Mouse (Mus musculus): ENCODE data around the gene Pilrb1.
"Not testable (repeated sequence)": the region's sequence is repeated elsewhere in the genome, so short reads cannot be mapped to it uniquely, and the experiment has no call there.

The Pilrb1 gene

GRCm38 (mm10) chr5:137857960-137858710 lies at the start of gene Pilrb1:
Pilrb1 (minus strand) TSS chr5:137858106.
- DNase-seq (ENCODE audit: low read depth, low spot score): not testable (repeated sequence)

- DNase-seq (ENCODE audit: low read depth, low spot score): no peak
Measured at GRCm38 (mm10) chr5:137897812-137898211, 39.9 kb upstream of the Pilrb1 start.

- DNase-seq (ENCODE audit: low read depth, low spot score): peak; percentile 67
Measured at GRCm38 (mm10) chr5:137892954-137893353, 35.0 kb upstream of the Pilrb1 start.

- DNase-seq (ENCODE audit: low read depth, low spot score): no peak
Measured at GRCm38 (mm10) chr5:137887666-137888065, 29.8 kb upstream of the Pilrb1 start.

GRCm38 (mm10) chr5:137885894-137886293 lies 28.0 kb upstream of the Pilrb1 start:
- DNase-seq (ENCODE audit: low read depth, low spot score): peak; percentile 78

- DNase-seq (ENCODE audit: low read depth, low spot score): no peak
Measured at GRCm38 (mm10) chr5:137883345-137883744, 25.4 kb upstream of the Pilrb1 start.

GRCm38 (mm10) chr5:137882922-137883321 lies 25.0 kb upstream of the Pilrb1 start:
- DNase-seq (ENCODE audit: low read depth, low spot score): no peak

GRCm38 (mm10) chr5:137877860-137878259 lies 20.0 kb upstream of the Pilrb1 start:
- peak; percentile 43 for DNase-seq (ENCODE audit: low read depth, low spot score)

- no peak for DNase-seq (ENCODE audit: low read depth, low spot score)
Measured at GRCm38 (mm10) chr5:137875054-137875453, 17.1 kb upstream of the Pilrb1 start.

- not testable (repeated sequence) for DNase-seq (ENCODE audit: low read depth, low spot score)
Measured at GRCm38 (mm10) chr5:137872381-137872702, 14.4 kb upstream of the Pilrb1 start.

GRCm38 (mm10) chr5:137871644-137872380 lies 13.9 kb upstream of the Pilrb1 start, which contains the start of gene Pilrb2:
Pilrb2 (minus strand) TSS chr5:137871815.
- DNase-seq (ENCODE audit: low read depth, low spot score): not testable (repeated sequence)

GRCm38 (mm10) chr5:137868600-137868999 lies 10.7 kb upstream of the Pilrb1 start:
- DNase-seq (ENCODE audit: low read depth, low spot score): not testable (repeated sequence)

GRCm38 (mm10) chr5:137864008-137864407 lies 6.1 kb upstream of the Pilrb1 start:
- DNase-seq (ENCODE audit: low read depth, low spot score): not testable (repeated sequence)

GRCm38 (mm10) chr5:137856870-137857269 lies 1.0 kb downstream of the Pilrb1 start:
- not testable (repeated sequence) for DNase-seq (ENCODE audit: low read depth, low spot score)

- not testable (repeated sequence) for DNase-seq (ENCODE audit: low read depth, low spot score)
Measured at GRCm38 (mm10) chr5:137854907-137855306, 3.0 kb downstream of the Pilrb1 start.

GRCm38 (mm10) chr5:137850313-137850712 lies 7.6 kb downstream of the Pilrb1 start:
- not testable (repeated sequence) for DNase-seq (ENCODE audit: low read depth, low spot score)

GRCm38 (mm10) chr5:137837110-137837509 lies 20.8 kb downstream of the Pilrb1 start:
- DNase-seq (ENCODE audit: low read depth, low spot score): not testable (repeated sequence)

GRCm38 (mm10) chr5:137836611-137837010 lies 21.3 kb downstream of the Pilrb1 start:
- DNase-seq (ENCODE audit: low read depth, low spot score): no peak

GRCm38 (mm10) chr5:137835966-137836520 lies 21.9 kb downstream of the Pilrb1 start, which contains the start of gene Pilra:
Pilra (minus strand) TSS chr5:137836281.
- not testable (repeated sequence) for DNase-seq (ENCODE audit: low read depth, low spot score)

GRCm38 (mm10) chr5:137833500-137833899 lies 24.4 kb downstream of the Pilrb1 start:
- DNase-seq (ENCODE audit: low read depth, low spot score): no peak

GRCm38 (mm10) chr5:137831506-137831905 lies 26.4 kb downstream of the Pilrb1 start:
- no peak for DNase-seq (ENCODE audit: low read depth, low spot score)

GRCm38 (mm10) chr5:137831106-137831505 lies 26.8 kb downstream of the Pilrb1 start:
- DNase-seq (ENCODE audit: low read depth, low spot score): no peak
